Mouse (Mus musculus): Measurements from ENCODE around the gene Rab40c. TPM values are rescaled to one million over a fixed set of nuclear protein-coding genes. Genes with fewer than 3 reads are reported as not detected.

Rab40c gene
- total RNA-seq, 4 experiments from 2014 or later, result 33.9 to 65.0 (median 36.3) TPM

GRCm38 (mm10) chr17:25843122-25843521 lies 76.4 kb downstream of the Rab40c start:
- no peak for DNase-seq

GRCm38 (mm10) chr17:25842509-25842908 lies 77.0 kb downstream of the Rab40c start:
- DNase-seq, result no peak

- no peak for DNase-seq
These were observed 78.2 kb downstream of the Rab40c start, which contains the start of gene Gm20683 for GRCm38 (mm10) chr17:25841117-25841880. Gene Gm20683 (minus strand): TSS chr17:25841763.

GRCm38 (mm10) chr17:25840519-25840918 lies 79.0 kb downstream of the Rab40c start:
- no peak for DNase-seq

GRCm38 (mm10) chr17:25839455-25840235 lies 79.9 kb downstream of the Rab40c start:
- DNase-seq, result no peak

- no peak for DNase-seq
These were observed 80.6 kb downstream of the Rab40c start for GRCm38 (mm10) chr17:25838904-25839303.

GRCm38 (mm10) chr17:25837533-25837932 lies 82.0 kb downstream of the Rab40c start:
- DNase-seq, result no peak

GRCm38 (mm10) chr17:25837076-25837410 lies 82.5 kb downstream of the Rab40c start, which contains the start of gene Rhbdl1:
Gene Rhbdl1 (minus strand): TSS chr17:25837295.
- peak; percentile 84 for DNase-seq

- peak; percentile 59 for DNase-seq
These were observed 83.0 kb downstream of the Rab40c start for GRCm38 (mm10) chr17:25836397-25837075.

- DNase-seq, result no peak
These were observed 83.7 kb downstream of the Rab40c start for GRCm38 (mm10) chr17:25835816-25836215.

GRCm38 (mm10) chr17:25835301-25835700 lies 84.2 kb downstream of the Rab40c start:
- no peak for DNase-seq

- no peak for DNase-seq
These were observed 84.8 kb downstream of the Rab40c start for GRCm38 (mm10) chr17:25834595-25835222.

GRCm38 (mm10) chr17:25833961-25834594 lies 85.4 kb downstream of the Rab40c start:
- DNase-seq, result no peak

- peak; percentile 96 for DNase-seq
These were observed 86.2 kb downstream of the Rab40c start, which contains the start of gene Stub1 for GRCm38 (mm10) chr17:25833291-25833663. Gene Stub1 (minus strand): TSS chr17:25833404.

GRCm38 (mm10) chr17:25832436-25833290 lies 86.9 kb downstream of the Rab40c start:
- peak; percentile 99 for DNase-seq

Other genes with a start within 250 kb of the Rab40c start
- 1 to 10 TPM in 1 of 4 experiments, under 1 TPM in 1, not detected in 2; 0.74 to 2.9 TPM for gene Gng13, start 202.6 kb downstream of the Rab40c start, total RNA-seq (2022)
- gene Chtf18, start 192.3 kb downstream of the Rab40c start, total RNA-seq (2022), result 1 to 10 TPM; 1.2 to 4.9 (median 2.6) TPM
- gene Rpusd1, start 192.1 kb downstream of the Rab40c start, total RNA-seq (2022), result 10 to 100 TPM; 17.8 to 23.5 (median 20.4) TPM
- gene Mslnl, start 183.7 kb downstream of the Rab40c start, total RNA-seq (2022), result under 1 TPM; 0.09 to 0.52 (median 0.30) TPM
- 1 to 10 TPM; 4.8 to 7.1 (median 6.0) TPM for gene Msln, start 165.3 kb downstream of the Rab40c start, total RNA-seq (2022)
- 10 to 100 TPM; 34.8 to 45.2 (median 40.1) TPM for gene Narfl, start 146.0 kb downstream of the Rab40c start, total RNA-seq (2022)
- gene Haghl, start 134.1 kb downstream of the Rab40c start, total RNA-seq (2022), result 10 to 100 TPM; 21.4 to 67.2 (median 55.9) TPM
- gene Ccdc78, start 133.1 kb downstream of the Rab40c start, total RNA-seq (2022), result under 1 TPM in 1 of 4 experiments, not detected in 3; 0.15 TPM
- gene Fam173a, start 126.8 kb downstream of the Rab40c start, total RNA-seq (2022), result 100 to 1,000 TPM in 3 of 4 experiments, 10 to 100 TPM in 1; 91.1 to 131 (median 117) TPM
- not detected for gene AC134908.4, start 124.1 kb downstream of the Rab40c start, total RNA-seq (2022)
- 10 to 100 TPM; 31.4 to 45.8 (median 39.3) TPM for gene Metrn, start 122.6 kb downstream of the Rab40c start, total RNA-seq (2022)
- 10 to 100 TPM; 37.9 to 62.9 (median 43.0) TPM for gene Fbxl16, start 110.6 kb downstream of the Rab40c start, total RNA-seq (2022)
- 10 to 100 TPM; 21.9 to 28.0 (median 24.5) TPM for gene Wdr24, start 96.1 kb downstream of the Rab40c start, total RNA-seq (2022)
- 100 to 1,000 TPM; 104 to 137 (median 119) TPM for gene Jmjd8, start 90.9 kb downstream of the Rab40c start, total RNA-seq (2022)
- 100 to 1,000 TPM; 184 to 246 (median 214) TPM for gene Stub1, start 86.3 kb downstream of the Rab40c start, total RNA-seq (2022)
- gene Rhbdl1, start 82.4 kb downstream of the Rab40c start, total RNA-seq (2022), result 10 to 100 TPM; 14.7 to 79.0 (median 33.0) TPM
- gene Gm20683, start 78.0 kb downstream of the Rab40c start, total RNA-seq (2022), result 10 to 100 TPM in 3 of 4 experiments, 1 to 10 TPM in 1; 7.3 to 36.4 (median 20.8) TPM
- 100 to 1,000 TPM in 3 of 4 experiments, 10 to 100 TPM in 1; 89.3 to 155 (median 139) TPM for gene Rhot2, start 74.9 kb downstream of the Rab40c start, total RNA-seq (2022)
- gene Wdr90, start 58.2 kb downstream of the Rab40c start, total RNA-seq (2022), result 10 to 100 TPM; 14.7 to 41.8 (median 22.9) TPM
- 100 to 1,000 TPM; 264 to 492 (median 338) TPM for gene Mcrip2, start 51.0 kb downstream of the Rab40c start, total RNA-seq (2022)
- 100 to 1,000 TPM; 113 to 215 (median 150) TPM for gene Mettl26, start 44.7 kb downstream of the Rab40c start, total RNA-seq (2022)
- 1 to 10 TPM; 1.6 to 2.9 (median 2.0) TPM for gene Wfikkn1, start 38.9 kb downstream of the Rab40c start, total RNA-seq (2022)
- 100 to 1,000 TPM; 101 to 126 (median 111) TPM for gene Pigq, start 25.2 kb upstream of the Rab40c start, total RNA-seq (2022)
- not detected for gene Nhlrc4, start 25.2 kb upstream of the Rab40c start, total RNA-seq (2022)
- gene A930017K11Rik, start 32.8 kb upstream of the Rab40c start, total RNA-seq (2022), result not detected
- gene Capn15, start 66.1 kb upstream of the Rab40c start, total RNA-seq (2022), result 10 to 100 TPM; 20.1 to 34.6 (median 24.9) TPM
- gene Rab11fip3, start 149.8 kb upstream of the Rab40c start, total RNA-seq (2022), result 10 to 100 TPM; 22.7 to 37.2 (median 29.9) TPM
- gene Decr2, start 170.6 kb upstream of the Rab40c start, total RNA-seq (2022), result 10 to 100 TPM; 23.0 to 26.8 (median 24.2) TPM
- 10 to 100 TPM in 1 of 4 experiments, 1 to 10 TPM in 3; 2.1 to 10.4 (median 6.0) TPM for gene Nme4, start 175.9 kb upstream of the Rab40c start, total RNA-seq (2022)
- 10 to 100 TPM in 3 of 4 experiments, 1 to 10 TPM in 1; 7.8 to 14.9 (median 12.0) TPM for gene Tmem8, start 193.6 kb upstream of the Rab40c start, total RNA-seq (2022)
- gene Mrpl28, start 203.8 kb upstream of the Rab40c start, total RNA-seq (2022), result 10 to 100 TPM; 96.1 to 98.0 (median 96.8) TPM
- gene Axin1, start 219.0 kb upstream of the Rab40c start, total RNA-seq (2022), result 10 to 100 TPM; 42.6 to 52.2 (median 46.2) TPM

Measured in adrenal gland, adult 8-10 months (tissue).